Mouse (Mus musculus) mesoderm, embryonic 11.5 days (tissue): Measurements from ENCODE around the gene Plekha5.
A peak's percentile ranks its signal among the peaks of the same experiment; 100 is the strongest.

ENCODE experiments used
- DNase-seq: peaks from one replicate; pipeline ENCODE4 v3.0.0-alpha.2; 2012; ENCODE audit warnings: low read depth, low spot score

Plekha5 gene

DNA sequence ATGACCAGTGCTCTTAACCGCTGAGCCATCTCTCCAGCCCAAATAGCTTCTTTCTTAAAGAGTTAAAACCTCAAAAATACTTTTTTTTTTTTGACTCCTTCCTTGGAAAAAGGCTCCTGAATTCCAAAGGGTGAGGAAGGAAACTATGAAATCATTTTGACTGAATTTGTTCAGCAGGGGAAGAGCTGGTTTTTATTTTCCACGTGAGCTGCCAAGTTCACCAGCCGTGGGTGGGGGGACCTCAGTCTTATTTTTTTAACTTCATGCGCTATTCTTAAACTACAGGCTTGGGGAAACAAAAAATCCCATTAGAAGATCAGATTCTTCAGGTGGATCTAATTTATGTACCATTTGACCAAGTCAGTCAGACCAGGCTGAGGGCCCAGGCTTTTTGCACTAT lies 187.4 kb downstream of the Plekha5 start:
- DNase-seq, result no peak

DNA sequence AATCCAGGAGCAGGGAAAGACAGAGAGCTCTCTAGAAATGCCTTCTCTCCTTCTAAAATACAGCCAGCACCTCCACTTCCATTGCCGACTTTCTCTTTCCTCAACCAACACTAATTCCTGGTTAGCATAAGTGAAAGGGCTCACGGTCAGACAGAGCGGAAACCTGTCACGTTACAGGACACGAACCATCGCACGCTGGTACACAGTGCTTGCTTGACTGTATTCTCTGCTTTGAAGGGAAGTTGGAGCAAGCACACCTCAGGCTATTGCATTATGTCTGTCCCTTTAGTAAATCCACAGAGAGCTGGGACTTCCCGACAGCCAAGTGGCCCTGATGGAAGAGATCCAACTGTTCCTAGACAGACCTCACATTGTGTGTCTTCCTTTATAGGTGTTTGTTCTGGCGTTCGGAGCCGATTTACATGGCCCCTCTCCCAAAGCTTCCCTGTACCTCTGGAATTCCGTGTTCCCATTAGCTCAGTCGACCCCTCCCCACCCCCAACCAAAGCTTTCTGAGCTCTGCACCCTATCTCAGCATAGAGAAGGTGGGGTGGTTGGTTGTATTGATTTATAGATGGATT lies 188.1 kb downstream of the Plekha5 start:
- DNase-seq, result no peak

DNA sequence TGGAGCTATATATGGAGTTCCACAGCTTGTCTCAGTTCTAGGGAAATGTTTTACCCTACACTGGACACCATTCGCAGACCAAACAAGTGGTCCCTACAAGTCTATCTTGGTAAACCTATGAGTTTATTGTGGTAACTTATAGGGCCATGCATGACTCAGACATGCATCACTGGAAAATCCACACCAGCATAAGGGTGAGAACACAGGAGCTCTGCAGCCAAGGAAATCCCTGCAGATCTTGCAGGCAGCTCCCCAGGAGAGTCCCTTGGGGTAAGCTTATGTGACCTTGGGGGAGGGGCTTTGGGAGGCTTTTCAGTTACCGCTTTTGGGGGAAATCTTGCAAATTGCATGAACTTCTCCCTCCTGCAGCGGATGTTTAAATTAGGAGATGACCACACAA lies 190.0 kb downstream of the Plekha5 start:
- no peak for DNase-seq

DNA sequence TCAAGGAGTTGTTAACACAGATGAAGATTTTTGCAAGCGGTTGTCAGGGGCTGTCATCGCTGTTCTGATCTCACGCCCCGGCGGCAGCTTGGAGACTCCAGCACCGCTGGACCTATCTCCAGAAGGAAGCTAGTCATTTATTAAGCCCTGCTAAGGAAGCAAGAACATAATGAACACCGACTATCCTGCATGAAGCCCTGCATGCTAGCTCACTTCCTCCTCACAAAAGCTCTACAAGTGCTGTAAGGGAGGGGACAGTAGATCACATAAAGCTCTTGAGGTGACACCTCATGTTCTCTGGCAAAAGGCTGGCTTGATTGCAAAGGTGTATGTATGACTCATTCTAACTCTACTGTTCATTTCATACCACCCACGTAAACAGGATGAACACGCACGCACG lies 190.9 kb downstream of the Plekha5 start:
- no peak for DNase-seq

DNA sequence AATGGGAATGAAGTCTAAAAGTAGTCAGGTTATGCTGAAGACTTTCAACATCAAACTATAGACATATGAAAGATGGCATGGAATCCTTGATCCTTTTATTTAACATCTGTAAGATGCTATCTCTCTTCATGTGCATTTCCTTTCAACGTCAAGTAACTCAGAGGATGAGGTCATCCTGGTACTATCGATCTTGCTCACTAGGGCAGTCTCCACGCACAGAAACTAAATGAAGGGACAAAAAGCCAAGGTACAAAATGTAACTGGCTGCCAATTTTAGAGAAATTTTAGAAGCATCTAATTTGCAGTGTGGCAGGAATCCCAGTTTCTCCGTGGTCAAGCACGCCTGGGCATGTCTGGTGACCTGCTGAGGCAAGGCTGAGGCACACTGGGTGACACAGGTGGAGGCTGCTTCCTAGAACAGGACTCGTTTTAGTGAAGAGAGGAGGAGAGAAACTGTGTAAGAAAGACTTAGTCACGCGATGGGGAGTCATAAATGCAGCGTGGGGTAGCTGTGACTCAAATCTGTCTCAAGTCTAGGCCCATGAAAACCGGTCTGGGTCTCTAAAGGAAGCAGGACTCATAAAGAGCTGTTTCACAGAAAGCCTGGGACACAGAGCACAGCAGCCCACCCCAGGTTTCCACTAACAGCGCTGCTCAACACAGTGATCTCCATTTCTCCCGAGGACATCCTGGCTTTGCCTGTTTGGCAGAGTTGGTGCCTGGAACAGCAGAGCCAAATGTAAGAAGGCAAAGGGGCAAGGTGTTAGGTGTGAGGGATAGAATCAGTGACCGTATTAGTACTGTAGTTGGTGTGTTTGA lies 196.9 kb downstream of the Plekha5 start:
- DNase-seq, result no peak

DNA sequence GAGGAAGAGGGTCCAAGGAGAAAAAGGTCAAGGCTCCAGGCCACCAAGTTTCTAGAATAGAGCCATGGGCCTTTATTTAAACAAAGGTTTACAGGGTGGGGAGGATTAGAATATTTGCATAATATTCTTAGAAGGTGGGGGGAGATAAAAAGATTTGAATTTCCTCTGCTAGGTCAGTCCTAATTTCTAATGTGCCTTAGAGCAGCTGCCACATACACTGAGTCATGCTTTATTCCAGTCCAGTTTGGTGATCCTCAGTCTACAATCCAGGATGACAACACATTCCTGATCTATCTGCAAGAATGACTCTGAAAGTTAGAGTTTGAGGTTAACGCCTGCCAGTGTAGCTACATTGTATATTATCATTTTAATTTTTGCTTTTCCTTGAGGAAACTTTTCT lies 197.8 kb downstream of the Plekha5 start:
- DNase-seq, result no peak

DNA sequence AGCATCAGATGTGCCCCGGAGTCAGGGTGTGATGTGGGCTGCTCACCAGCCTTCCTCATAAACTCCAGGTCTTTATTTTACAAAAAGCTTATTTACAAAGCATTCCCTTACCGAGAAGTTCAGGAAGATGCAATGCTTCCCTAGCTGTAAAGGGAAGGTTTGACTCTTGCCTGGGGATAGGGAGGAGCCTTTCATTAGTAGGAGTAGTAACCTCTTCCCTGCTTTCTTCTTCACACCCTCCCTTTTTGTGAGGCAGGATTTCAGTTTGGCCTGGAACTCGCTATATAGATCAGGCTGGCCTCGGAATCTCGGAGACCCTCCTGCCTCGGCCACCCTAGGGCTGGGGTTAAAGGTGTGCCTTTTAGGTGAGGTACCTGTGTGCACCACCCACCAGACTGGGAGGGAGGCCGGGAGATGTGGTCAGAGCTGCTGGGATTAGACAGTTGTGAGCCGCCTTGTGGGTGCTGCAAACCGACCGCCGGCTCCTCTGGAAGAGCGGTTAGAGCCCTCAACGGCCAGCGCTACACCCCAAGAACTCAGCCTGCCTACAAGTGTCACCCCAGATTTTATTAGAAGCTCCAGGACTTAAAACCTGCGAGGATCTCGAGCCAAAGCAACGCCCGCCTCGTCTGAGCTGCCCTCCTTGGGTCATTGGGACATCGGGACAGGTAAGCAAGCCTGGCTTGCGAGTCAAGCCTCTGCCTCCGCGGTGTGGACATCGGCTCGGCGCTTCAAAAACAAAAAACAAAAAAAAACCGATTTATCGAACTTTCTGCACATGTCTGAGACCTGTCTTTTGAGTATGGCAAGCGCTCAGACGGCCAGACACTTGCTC lies 198.8 kb downstream of the Plekha5 start, which contains the start of gene Aebp2:
TSS of gene Aebp2 (plus strand) at position 273 of the 835 bp plus-strand sequence.
- no peak for DNase-seq

DNA sequence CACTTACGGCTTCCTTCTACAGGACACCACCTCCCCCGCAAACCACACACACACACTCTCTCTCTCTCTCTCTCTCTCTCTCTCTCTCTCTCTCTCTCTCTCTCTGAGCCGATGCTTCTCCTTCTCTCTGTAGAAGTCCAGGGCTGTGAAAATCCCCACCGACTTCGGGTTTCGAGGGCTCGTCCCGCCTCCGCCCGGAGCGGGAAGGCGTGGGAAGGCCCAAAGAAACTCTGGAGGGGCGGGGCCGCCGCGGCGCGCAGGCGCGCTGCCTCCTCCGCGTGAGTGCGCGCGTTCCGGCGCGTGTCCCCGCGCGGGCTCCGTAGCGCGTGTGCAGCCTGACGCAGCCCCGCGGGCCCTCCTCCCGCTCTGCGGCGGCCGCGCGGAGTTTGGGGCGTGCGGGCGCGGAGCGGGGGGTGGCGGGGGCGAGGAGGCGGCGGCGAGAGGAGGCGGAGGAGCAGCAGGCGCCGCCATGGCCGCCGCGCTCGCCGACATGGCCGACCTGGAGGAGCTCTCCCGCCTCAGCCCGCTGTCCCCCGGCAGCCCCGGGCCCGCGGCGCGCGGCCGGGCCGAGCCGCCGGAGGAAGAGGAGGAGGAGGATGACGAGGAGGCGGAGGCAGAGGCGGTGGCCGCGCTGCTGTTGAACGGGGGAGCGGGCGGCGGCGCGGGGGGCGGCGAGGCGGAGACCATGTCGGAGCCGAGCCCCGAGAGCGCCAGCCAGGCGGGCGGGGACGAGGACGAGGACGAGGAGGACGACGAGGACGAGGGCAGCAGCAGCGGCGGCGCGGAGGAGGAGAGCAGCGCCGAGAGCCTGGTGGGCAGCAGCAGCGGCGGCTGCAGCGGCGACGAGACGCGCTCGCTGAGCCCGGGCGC lies 199.6 kb downstream of the Plekha5 start:
- DNase-seq, result peak; percentile 96

DNA sequence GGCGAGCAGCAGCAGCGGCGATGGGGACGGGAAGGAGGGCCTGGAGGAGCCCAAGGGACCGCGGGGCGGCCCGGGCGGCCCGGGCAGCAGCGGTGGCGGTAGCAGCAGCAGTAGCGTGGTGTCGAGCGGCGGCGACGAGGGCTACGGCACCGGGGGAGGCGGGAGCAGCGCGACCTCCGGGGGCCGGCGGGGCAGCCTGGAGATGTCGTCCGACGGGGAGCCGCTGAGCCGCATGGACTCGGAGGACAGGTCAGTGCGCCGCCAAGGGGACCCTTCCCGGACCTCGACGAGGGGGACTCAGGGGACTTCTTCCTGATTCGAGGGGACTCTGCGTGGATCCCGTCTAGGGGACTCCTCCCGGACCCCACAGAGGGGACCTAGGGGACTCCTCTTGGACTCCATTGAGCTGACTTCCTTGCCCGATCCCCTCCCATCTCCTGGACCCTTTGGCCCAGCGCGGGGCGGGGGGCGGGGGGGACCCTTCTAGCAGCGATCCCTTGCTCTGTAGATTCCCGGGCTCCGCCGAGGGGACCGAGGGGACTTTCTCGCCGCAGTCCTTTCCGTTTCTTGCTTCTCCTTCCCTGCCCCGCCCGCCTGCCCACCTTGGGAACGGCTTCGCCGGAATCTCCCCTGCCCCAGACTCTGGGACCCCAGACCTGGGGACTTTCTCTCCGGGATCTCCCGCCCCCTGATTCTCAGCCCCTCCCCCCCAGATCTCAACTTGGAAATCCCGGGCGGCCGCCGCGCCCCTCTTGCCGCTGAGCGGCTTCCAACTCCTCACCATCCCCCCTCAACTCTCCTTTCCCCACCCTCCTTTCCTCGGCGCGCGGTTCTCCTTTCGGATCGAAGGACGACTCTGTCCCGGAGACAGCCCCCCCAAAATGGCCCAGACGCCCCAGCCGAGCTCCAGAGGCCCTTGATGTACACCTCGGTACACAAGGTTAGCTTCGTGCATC lies 200.5 kb downstream of the Plekha5 start:
- DNase-seq, result peak; percentile 54

DNA sequence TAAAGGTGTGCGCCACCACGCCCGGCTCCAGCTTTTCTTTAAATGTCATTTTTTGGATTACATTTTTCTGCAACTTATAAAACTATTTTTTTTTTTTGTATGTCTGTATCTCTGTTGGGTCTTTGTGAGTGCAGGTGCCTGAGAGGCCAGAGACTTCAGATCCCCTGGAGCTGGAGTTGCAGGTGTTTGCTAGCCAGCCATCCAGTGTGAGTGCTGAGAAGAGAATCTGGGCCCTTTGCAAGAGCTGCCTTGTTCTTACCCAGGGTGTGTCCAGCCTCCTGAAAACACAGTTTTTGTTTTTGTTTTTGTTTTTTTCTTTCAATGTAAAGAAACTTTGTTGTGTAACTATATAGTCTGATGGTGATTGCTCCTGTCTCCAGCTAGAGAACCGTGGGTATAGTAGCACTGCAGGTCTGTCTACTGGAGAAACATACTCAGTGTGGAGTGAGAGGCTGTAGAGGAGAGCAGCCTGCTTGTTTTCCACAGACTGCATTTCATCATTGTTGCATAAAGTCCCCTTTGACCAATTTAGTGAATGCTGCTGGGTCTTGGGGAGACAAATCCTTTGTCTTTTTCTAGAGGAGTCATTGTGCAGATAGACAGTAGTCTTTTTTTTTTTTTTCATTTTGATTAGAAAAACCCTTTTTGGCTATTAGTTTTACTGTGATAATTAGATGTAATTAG lies 205.5 kb downstream of the Plekha5 start:
- no peak for DNase-seq

DNA sequence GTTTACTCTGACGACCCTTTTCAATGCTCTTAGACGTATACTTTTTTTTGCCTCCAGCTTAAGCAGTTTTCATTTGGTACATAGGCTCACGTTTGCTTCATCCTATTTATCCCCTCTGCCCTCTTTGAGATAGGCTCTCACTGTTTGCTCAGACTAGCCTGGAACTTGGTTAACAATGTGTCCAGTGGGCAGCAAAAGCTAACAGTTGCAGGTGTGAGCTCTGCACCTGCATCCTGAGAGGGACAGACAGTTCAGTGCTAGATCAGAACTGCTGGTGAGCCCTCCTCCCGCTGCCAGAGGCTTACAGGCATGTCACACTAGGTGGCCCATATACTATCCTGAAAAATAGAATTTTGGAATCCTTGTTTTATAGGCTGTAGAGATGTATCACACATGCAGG lies 206.5 kb downstream of the Plekha5 start:
- DNase-seq, result no peak

DNA sequence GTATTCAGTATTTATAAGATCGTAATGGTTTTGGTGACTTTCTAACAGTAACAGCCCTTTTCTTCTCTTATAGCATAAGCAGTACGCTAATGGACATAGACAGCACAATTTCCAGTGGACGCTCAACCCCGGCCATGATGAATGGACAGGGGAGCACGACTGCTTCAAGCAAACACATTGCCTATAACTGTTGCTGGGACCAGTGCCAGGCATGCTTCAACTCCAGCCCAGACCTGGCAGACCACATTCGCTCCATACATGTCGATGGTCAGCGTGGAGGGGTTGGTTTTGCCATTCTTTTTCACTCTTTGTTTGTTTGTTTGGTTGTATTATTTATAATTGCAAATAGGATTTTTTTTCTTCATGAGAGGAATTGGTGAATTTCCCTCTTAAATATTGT lies 209.8 kb downstream of the Plekha5 start:
- DNase-seq, result no peak

DNA sequence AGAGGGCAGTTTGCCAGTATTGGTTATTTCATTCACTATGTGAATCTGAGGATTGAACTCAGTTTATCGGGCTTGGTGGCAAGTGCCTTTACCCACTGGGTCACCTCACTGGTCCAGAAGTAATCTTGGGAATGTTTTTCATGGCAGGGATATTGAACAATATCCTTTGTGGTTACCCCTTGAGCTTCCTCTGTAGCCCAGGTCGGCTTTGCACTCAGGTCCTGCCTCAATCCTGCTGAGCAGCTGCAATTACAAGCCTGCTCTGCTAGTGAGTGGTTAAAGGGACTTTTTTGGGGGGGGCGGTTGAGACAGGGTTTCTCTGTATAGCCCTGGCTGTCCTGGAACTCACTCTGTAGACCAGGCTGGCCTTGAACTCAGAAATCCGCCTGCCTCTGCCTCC lies 212.4 kb downstream of the Plekha5 start:
- DNase-seq, result no peak

DNA sequence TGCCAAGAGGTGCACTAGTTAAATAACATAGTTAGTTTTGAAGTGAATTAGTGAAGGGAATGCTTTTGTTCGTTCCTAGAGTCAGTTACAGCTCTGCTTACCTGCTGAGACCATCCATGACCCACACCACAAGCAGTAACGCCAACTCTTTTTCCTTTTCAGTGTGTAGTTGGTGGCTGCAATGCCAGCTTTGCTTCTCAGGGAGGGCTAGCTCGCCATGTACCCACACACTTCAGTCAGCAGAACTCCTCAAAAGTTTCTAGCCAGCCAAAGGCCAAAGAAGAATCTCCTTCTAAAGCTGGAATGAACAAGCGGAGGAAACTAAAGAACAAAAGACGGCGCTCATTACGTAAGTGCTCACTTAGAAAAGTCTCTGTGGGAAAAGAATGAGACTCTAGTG lies 218.2 kb downstream of the Plekha5 start:
- DNase-seq, result no peak

DNA sequence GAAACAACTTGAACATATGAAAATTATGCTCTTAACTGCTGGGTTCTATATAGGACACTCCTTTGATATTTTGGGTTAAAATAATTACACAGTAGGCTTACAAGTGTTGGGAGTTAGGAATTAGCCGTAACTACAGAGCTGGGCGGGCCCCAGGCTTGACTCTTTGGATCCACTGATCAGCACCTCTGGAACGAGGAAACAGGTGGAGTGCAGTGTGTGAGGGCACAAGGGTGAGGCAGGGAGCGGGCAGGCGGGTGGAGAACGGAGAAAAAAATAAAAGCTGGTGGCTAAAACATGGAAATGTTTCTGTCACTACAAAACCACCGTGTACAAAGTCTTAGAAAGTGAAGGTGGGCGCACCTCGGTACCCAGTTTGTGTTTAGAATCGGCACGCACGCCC lies 218.8 kb downstream of the Plekha5 start:
- no peak for DNase-seq

DNA sequence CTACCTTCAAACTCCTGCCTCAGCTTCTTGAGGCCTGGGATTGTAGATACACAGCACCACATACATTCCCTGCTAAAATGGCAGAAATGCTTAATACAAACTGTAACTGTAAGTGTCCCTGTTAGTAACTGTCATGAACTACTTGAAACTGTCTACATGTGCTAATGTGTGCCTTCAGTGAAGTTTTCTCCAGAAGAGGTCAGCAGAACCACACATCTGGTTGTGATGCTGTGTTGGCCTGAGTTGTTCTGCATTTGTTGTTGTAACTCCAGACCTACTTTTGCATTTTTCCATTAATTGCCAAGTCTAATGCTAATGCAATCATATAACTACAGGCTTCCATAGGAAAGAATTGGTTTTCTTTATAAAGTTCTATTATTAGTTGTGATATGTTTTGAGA lies 222.1 kb downstream of the Plekha5 start:
- DNase-seq, result no peak
